Comparison of ENCODE assay signal across 11 mouse cellular contexts in genomic region chr1:73663546-73663945, GRCm38 (mm10).
"Had no signal": no experiment of that assay in that cellular context is flagged by ENCODE, and none has a peak within 500 bp of the region (broad histone marks: within the 10 kb centered on the region; RNA-seq: fewer than 3 reads in every experiment).

No protein-coding gene starts in this region.

- DNase-seq: gastrocnemius, postnatal 14 days; gastrocnemius, postnatal 36 days; heart, adult 18-20 months; heart, postnatal 4 days; kidney, adult 18-20 months; kidney, adult 8-10 months; kidney, postnatal 10 days; kidney, postnatal 25 days; kidney, postnatal 4 days; liver; liver, embryonic 13.5 days had no signal
